28 mouse cellular contexts compared by ENCODE assay signal in the genomic region with DNA sequence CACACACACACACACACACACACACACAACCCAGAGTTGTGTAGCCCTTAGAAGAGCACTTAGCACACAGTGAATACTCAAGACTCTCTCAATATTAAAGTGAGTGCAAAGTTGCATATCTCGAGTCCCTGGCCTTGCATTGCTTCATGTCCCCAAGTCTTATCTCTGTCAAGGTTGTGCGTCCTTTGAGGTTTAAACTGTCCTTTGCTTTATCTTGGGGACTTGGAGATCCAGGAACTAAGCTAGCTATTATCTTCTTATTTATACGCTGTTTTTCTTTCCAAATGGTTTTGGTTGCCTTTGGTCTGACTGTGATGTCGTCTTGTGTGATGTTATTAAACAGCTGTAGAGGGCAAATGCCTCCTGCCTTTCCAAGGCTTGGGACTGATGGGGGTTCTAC.
DNase-seq lines count a peak whose midpoint lies in the region; ATAC-seq and TF ChIP-seq lines count a peak whose summit lies in the region.
"Had no signal": no experiment of that assay in that cellular context is flagged by ENCODE, and none has a peak within 500 bp of the region (broad histone marks: within the 10 kb centered on the region; RNA-seq: fewer than 3 reads in every experiment).

No protein-coding gene starts in this region.

- H3K27ac ChIP-seq in liver, postnatal 0 days (ENCODE audit: low read depth), result no peak overlapping the region
- H3K27ac ChIP-seq in liver, embryonic 11.5 days (ENCODE audit: low read depth, low read length), result no peak overlapping the region
- no peak overlapping the region for H3K27ac ChIP-seq in MEL (ENCODE audit: control insufficient read depth, low read depth, low read length)
- H3K27ac ChIP-seq: embryonic facial prominence, embryonic 12.5 days; forebrain, embryonic 13.5 days; gastrocnemius, adult 2 months; heart, embryonic 15.5 days; hindbrain, embryonic 15.5 days; intestine, embryonic 15.5 days; limb, embryonic 10.5 days; macrophage; neural tube, embryonic 13.5 days; stomach, postnatal 0 days had no signal

- no peaks in the 10 kb centered on the region for H3K4me1 ChIP-seq in liver, postnatal 0 days (ENCODE audit: insufficient read depth)
- H3K4me1 ChIP-seq in liver, embryonic 11.5 days (replicated peaks; ENCODE audit: control insufficient read depth, insufficient read depth, low read length), result no peaks in the 10 kb centered on the region
- H3K4me1 ChIP-seq in MEL (ENCODE audit: control insufficient read depth in 1 of 2, insufficient read depth in 2 of 2, low read length in 2 of 2), result no peaks in the 10 kb centered on the region
- H3K4me1 ChIP-seq: embryonic facial prominence, embryonic 12.5 days; heart, embryonic 15.5 days had no signal

- 49% methylated on average over 4 of the region's 4 CpGs for WGBS in liver, postnatal 0 days (ENCODE audit: insufficient replicate concordance)
- 53% methylated on average over 4 of the region's 4 CpGs for WGBS in liver, embryonic 11.5 days

- TF ChIP-seq POLR2A in MEL (IDR thresholded peaks at IDR 0.05; ENCODE audit: control insufficient read depth in 1 of 2, insufficient read depth in 1 of 2, low read depth in 1 of 2, low read length in 2 of 2, poor library complexity in 1 of 2), result no peak

- H3K4me2 ChIP-seq in liver, postnatal 0 days (ENCODE audit: low read depth, low read length), result no peak overlapping the region
- H3K4me2 ChIP-seq in liver, embryonic 11.5 days, result no peak overlapping the region
- H3K4me2 ChIP-seq: embryonic facial prominence, embryonic 12.5 days; forebrain, embryonic 13.5 days; heart, embryonic 15.5 days; hindbrain, embryonic 15.5 days; intestine, embryonic 15.5 days; neural tube, embryonic 13.5 days had no signal

- H3K79me2 ChIP-seq in MEL (ENCODE audit: control insufficient read depth, insufficient read depth, low read length, poor library complexity), result no peaks in the 10 kb centered on the region

- H3K36me3 ChIP-seq in liver, postnatal 0 days (replicated peaks; ENCODE audit: insufficient read depth, low read length), result no peaks in the 10 kb centered on the region
- no peaks in the 10 kb centered on the region for H3K36me3 ChIP-seq in liver, embryonic 11.5 days (ENCODE audit: control insufficient read depth, insufficient read depth, low read length)
- no peaks in the 10 kb centered on the region for H3K36me3 ChIP-seq in MEL (ENCODE audit: control insufficient read depth in 1 of 2, insufficient read depth in 2 of 2, low read length in 2 of 2)
- H3K36me3 ChIP-seq: embryonic facial prominence, embryonic 12.5 days; heart, embryonic 15.5 days; hindbrain, embryonic 15.5 days; intestine, embryonic 15.5 days; limb, embryonic 10.5 days; neural tube, embryonic 13.5 days had no signal

- no peak overlapping the region for H3K9ac ChIP-seq in liver, postnatal 0 days (replicated peaks)
- H3K9ac ChIP-seq in liver, embryonic 11.5 days (ENCODE audit: low read depth, low read length), result no peak overlapping the region
- no peak overlapping the region for H3K9ac ChIP-seq in MEL (ENCODE audit: control insufficient read depth, low read depth, low read length, poor library complexity, severe bottlenecking)
- H3K9ac ChIP-seq: embryonic facial prominence, embryonic 12.5 days; forebrain, embryonic 13.5 days; heart, embryonic 15.5 days; hindbrain, embryonic 15.5 days; intestine, embryonic 15.5 days; neural tube, embryonic 13.5 days had no signal

- peak; percentile 66 to 77 for DNase-seq in adrenal gland, adult (ENCODE audit: inconsistent age in 2 of 2, low spot score in 1 of 2)
- no peak for DNase-seq in adrenal gland, postnatal 4 days (ENCODE audit: low spot score in 2 of 2)
- no peak for DNase-seq in liver, postnatal 0 days
- no peak for DNase-seq in liver, embryonic 11.5 days (ENCODE audit: low spot score)
- peak; percentile 8 for DNase-seq in MEL (ENCODE audit: low read depth, low spot score)
- no peak for DNase-seq in right cerebral cortex, adult 2 months (ENCODE audit: low spot score in 2 of 2)
- DNase-seq: cerebellum, adult 18-20 months; cerebellum, postnatal 14 days; gastrocnemius, adult 2 months; heart, postnatal 36 days; kidney, adult 9 months; kidney, postnatal 14 days; liver; midbrain, embryonic 14.5 days; right cerebral cortex, adult 18-20 months; thymus, postnatal 14 days had no signal

- H3K4me3 ChIP-seq in liver, postnatal 0 days (ENCODE audit: low read depth, low read length), result no peak overlapping the region
- H3K4me3 ChIP-seq in liver, embryonic 11.5 days (ENCODE audit: low read depth, low read length), result no peak overlapping the region
- H3K4me3 ChIP-seq in MEL (ENCODE audit: control insufficient read depth in 1 of 2, insufficient read depth in 1 of 2, low read depth in 2 of 2, low read length in 2 of 2), result no peak overlapping the region
- H3K4me3 ChIP-seq: embryonic facial prominence, embryonic 12.5 days; forebrain, embryonic 13.5 days; gastrocnemius, adult 2 months; heart, embryonic 15.5 days; hindbrain, embryonic 15.5 days; intestine, embryonic 15.5 days; limb, embryonic 10.5 days; myocyte; neural tube, embryonic 13.5 days had no signal

- TF ChIP-seq EP300 in liver, postnatal 0 days (IDR thresholded peaks at IDR 0.05; ENCODE audit: low read depth), result peak; percentile 91
- TF ChIP-seq EP300 in MEL (IDR thresholded peaks at IDR 0.05; ENCODE audit: low read depth in 1 of 2, low read length in 2 of 2), result peak in 1 of 2 experiments; percentile 14; a peak in 1 of 4 replicates

- TF ChIP-seq CTCF in liver, postnatal 0 days (IDR thresholded peaks at IDR 0.05; ENCODE audit: low read depth), result no peak
- no peak for TF ChIP-seq CTCF in MEL (IDR thresholded peaks at IDR 0.05 in 2 of 3, conservative IDR thresholded peaks at IDR 0.05 in 1 of 3; ENCODE audit: control insufficient read depth in 1 of 3, insufficient read depth in 1 of 3, low read depth in 2 of 3, low read length in 3 of 3, poor library complexity in 1 of 3, severe bottlenecking in 1 of 3)

- ATAC-seq in liver, postnatal 0 days, result no peak
- no peak for ATAC-seq in liver, embryonic 11.5 days (replicated peaks; ENCODE audit: low FRiP score)
- ATAC-seq in megakaryocyte-erythroid progenitor cell, adult 5-6 weeks (replicated peaks; ENCODE audit: low FRiP score, low TSS enrichment, poor library complexity, severe bottlenecking), result peak; percentile 75
- ATAC-seq: forebrain, embryonic 13.5 days; intestine, embryonic 15.5 days; lung, postnatal 0 days had no signal

- H3K9me3 ChIP-seq in liver, postnatal 0 days (ENCODE audit: low read length), result no peaks in the 10 kb centered on the region
- no peaks in the 10 kb centered on the region for H3K9me3 ChIP-seq in liver, embryonic 11.5 days (ENCODE audit: control insufficient read depth, low read length)
- no peaks in the 10 kb centered on the region for H3K9me3 ChIP-seq in MEL (replicated peaks; ENCODE audit: insufficient read depth, low read length)
- H3K9me3 ChIP-seq: embryonic facial prominence, embryonic 12.5 days; forebrain, embryonic 13.5 days; heart, embryonic 15.5 days; hindbrain, embryonic 15.5 days; intestine, embryonic 15.5 days; limb, embryonic 10.5 days; neural tube, embryonic 13.5 days had no signal

- no peaks in the 10 kb centered on the region for H3K27me3 ChIP-seq in liver, postnatal 0 days (ENCODE audit: insufficient read depth, low read length)
- H3K27me3 ChIP-seq in liver, embryonic 11.5 days (replicated peaks; ENCODE audit: control insufficient read depth, insufficient read depth, low read length), result no peaks in the 10 kb centered on the region
- H3K27me3 ChIP-seq in MEL (ENCODE audit: control insufficient read depth in 1 of 2, insufficient read depth in 2 of 2, low read length in 2 of 2), result no peaks in the 10 kb centered on the region
- H3K27me3 ChIP-seq: embryonic facial prominence, embryonic 12.5 days; forebrain, embryonic 13.5 days; heart, embryonic 15.5 days; hindbrain, embryonic 15.5 days; intestine, embryonic 15.5 days; neural tube, embryonic 13.5 days had no signal

- TF ChIP-seq RAD21 in MEL (IDR thresholded peaks at IDR 0.05; ENCODE audit: low read depth, low read length), result no peak

TF ChIP-seq in MEL, 35 proteins besides CTCF, POLR2A, EP300 and RAD21:
- no peak for TF ChIP-seq RCOR1 (IDR thresholded peaks at IDR 0.05; ENCODE audit: low read depth, low read length)
- TF ChIP-seq TCF12 (IDR thresholded peaks at IDR 0.05; ENCODE audit: low read depth, low read length), result 0 out of 2 replicates have a peak, but pooled peaks have one; percentile 13
- TF ChIP-seq MEF2A (IDR thresholded peaks at IDR 0.05; ENCODE audit: extremely low read depth, insufficient replicate concordance, low read depth, low read length, poor library complexity, severe bottlenecking), result no peak
- no peak for TF ChIP-seq MAFK (IDR thresholded peaks at IDR 0.05; ENCODE audit: borderline replicate concordance, low read depth, low read length)
TF ChIP-seq in MEL: peak in this region for 1.

Comparison
In these comparisons a context has a peak if more than half of its experiments do, and no peak if none do; other contexts are left out.
1. DNase-seq: peak in adrenal gland, adult (2 of 2) and MEL (single experiment); none in adrenal gland, postnatal 4 days (0 of 2), liver, postnatal 0 days (single experiment), liver, embryonic 11.5 days (single experiment) and right cerebral cortex, adult 2 months (0 of 2).